Mouse (Mus musculus): ENCODE measurements around the gene Cracr2b. TPM values are rescaled to one million over a fixed set of nuclear protein-coding genes. Genes with fewer than 3 reads are reported as not detected.

The Cracr2b gene
- polyA plus RNA-seq, 1 experiment from 2014 or later = 40.8 TPM

GRCm38 (mm10) chr7:141428701-141429100 is 32.2 kb upstream of the Cracr2b start:
- H3K27ac ChIP-seq = no peak overlapping the region
- 46% methylated on average over 5 of the region's 5 CpGs for WGBS
- H3K36me3 ChIP-seq = peaks cover 25% of the 10 kb centered on the region
- peaks cover under 1% of the 10 kb centered on the region; the same call in 1 of the 2 replicates for H3K4me1 ChIP-seq
- no peak overlapping the region for H3K4me2 ChIP-seq
- H3K9me3 ChIP-seq = no peaks in the 10 kb centered on the region
- no peak overlapping the region for H3K4me3 ChIP-seq
- no peak for ATAC-seq (ENCODE audit: borderline replicate concordance, extremely low read depth, low FRiP score, low TSS enrichment)
- H3K27me3 ChIP-seq = no peaks in the 10 kb centered on the region
- no peak overlapping the region for H3K9ac ChIP-seq

- Histone ChIP-seq H3K4me2 (peak within 1 kb of the TSS; percentile 28), H3K27me3 (no peaks in the 10 kb centered on the region), H3K9ac (no peak within 1 kb of the TSS), H3K27ac (no peak within 1 kb of the TSS), H3K36me3 (peaks cover 27% of the 10 kb centered on the region), H3K4me1 (peaks cover 6% of the 10 kb centered on the region), H3K4me3 (no peak within 1 kb of the TSS), H3K9me3 (no peaks in the 10 kb centered on the region)
- ATAC-seq (ENCODE audit: borderline replicate concordance, extremely low read depth, low FRiP score, low TSS enrichment) = no peak; the same call in 1 of the 2 replicates
- WGBS = 6% methylated on average over 19 of the region's 19 CpGs
Measured at GRCm38 (mm10) chr7:141429310-141429709, 31.6 kb upstream of the Cracr2b start, which contains the start of gene Cend1. TSS of gene Cend1 (minus strand) at chr7:141429491.

- no peaks in the 10 kb centered on the region for H3K27me3 ChIP-seq
- ATAC-seq (ENCODE audit: borderline replicate concordance, extremely low read depth, low FRiP score, low TSS enrichment) = no peak
- no peak overlapping the region for H3K9ac ChIP-seq
- peaks cover 13% of the 10 kb centered on the region for H3K4me1 ChIP-seq
- no peak overlapping the region for H3K27ac ChIP-seq
- no peak overlapping the region for H3K4me2 ChIP-seq
- 58% methylated on average over 9 of the region's 9 CpGs for WGBS
- H3K9me3 ChIP-seq = no peaks in the 10 kb centered on the region
- peaks cover 27% of the 10 kb centered on the region for H3K36me3 ChIP-seq
- H3K4me3 ChIP-seq = no peak overlapping the region
Measured at GRCm38 (mm10) chr7:141429840-141430584, 30.9 kb upstream of the Cracr2b start.

GRCm38 (mm10) chr7:141430585-141431240 is 30.2 kb upstream of the Cracr2b start:
- WGBS = 88% methylated on average over 9 of the region's 9 CpGs
- Histone ChIP-seq H3K4me3 (no peak overlapping the region), H3K4me1 (peaks cover 19% of the 10 kb centered on the region), H3K4me2 (no peak overlapping the region), H3K27me3 (no peaks in the 10 kb centered on the region), H3K36me3 (peaks cover 27% of the 10 kb centered on the region), H3K9ac (no peak overlapping the region), H3K27ac (no peak overlapping the region), H3K9me3 (no peaks in the 10 kb centered on the region)
- ATAC-seq (ENCODE audit: borderline replicate concordance, extremely low read depth, low FRiP score, low TSS enrichment) = no peak

- peaks cover 25% of the 10 kb centered on the region for H3K4me1 ChIP-seq
- H3K36me3 ChIP-seq = peaks cover 27% of the 10 kb centered on the region
- no peak for ATAC-seq (ENCODE audit: borderline replicate concordance, extremely low read depth, low FRiP score, low TSS enrichment)
- H3K27me3 ChIP-seq = no peaks in the 10 kb centered on the region
- no peak overlapping the region for H3K4me2 ChIP-seq
- no peaks in the 10 kb centered on the region for H3K9me3 ChIP-seq
- WGBS = 93% methylated on average over 19 of the region's 19 CpGs
- no peak overlapping the region for H3K4me3 ChIP-seq
- H3K9ac ChIP-seq = no peak overlapping the region
- H3K27ac ChIP-seq = no peak overlapping the region
Measured at GRCm38 (mm10) chr7:141431434-141432185, 29.3 kb upstream of the Cracr2b start.

- WGBS = 74% methylated on average over 8 of the region's 8 CpGs
- H3K4me1 ChIP-seq = peaks cover 29% of the 10 kb centered on the region
- no peaks in the 10 kb centered on the region for H3K27me3 ChIP-seq
Measured at GRCm38 (mm10) chr7:141432186-141432611, 28.7 kb upstream of the Cracr2b start.

GRCm38 (mm10) chr7:141432741-141433516 is 28.0 kb upstream of the Cracr2b start:
- WGBS = 78% methylated on average over 6 of the region's 6 CpGs
- Histone ChIP-seq H3K4me3 (no peak overlapping the region), H3K9me3 (no peaks in the 10 kb centered on the region), H3K4me1 (peaks cover 32% of the 10 kb centered on the region), H3K4me2 (no peak overlapping the region), H3K36me3 (peaks cover 27% of the 10 kb centered on the region), H3K9ac (no peak overlapping the region), H3K27ac (no peak overlapping the region), H3K27me3 (no peaks in the 10 kb centered on the region)
- ATAC-seq (ENCODE audit: borderline replicate concordance, extremely low read depth, low FRiP score, low TSS enrichment) = no peak

More at GRCm38 (mm10) chr7:141432186-141432611, 28.7 kb upstream of the Cracr2b start:
- Histone ChIP-seq H3K4me3 (no peak overlapping the region), H3K27ac (no peak overlapping the region), H3K9ac (no peak overlapping the region), H3K36me3 (peaks cover 27% of the 10 kb centered on the region), H3K9me3 (no peaks in the 10 kb centered on the region), H3K4me2 (no peak overlapping the region)
- ATAC-seq (ENCODE audit: borderline replicate concordance, extremely low read depth, low FRiP score, low TSS enrichment) = no peak

GRCm38 (mm10) chr7:141433517-141434400 is 27.1 kb upstream of the Cracr2b start:
- Histone ChIP-seq H3K4me3 (peak overlapping the region; percentile 45), H3K27me3 (no peaks in the 10 kb centered on the region), H3K4me2 (peak overlapping the region; percentile 82), H3K9ac (peak overlapping the region; percentile 43), H3K9me3 (no peaks in the 10 kb centered on the region), H3K36me3 (peaks cover 33% of the 10 kb centered on the region), H3K4me1 (peaks cover 32% of the 10 kb centered on the region), H3K27ac (no peak overlapping the region)
- ATAC-seq (ENCODE audit: borderline replicate concordance, extremely low read depth, low FRiP score, low TSS enrichment) = no peak
- 67% methylated on average over 15 of the region's 15 CpGs for WGBS

GRCm38 (mm10) chr7:141434464-141434863 is 26.4 kb upstream of the Cracr2b start:
- Histone ChIP-seq H3K27ac (no peak overlapping the region), H3K9ac (peak overlapping the region; percentile 43)

GRCm38 (mm10) chr7:141435129-141435855 is 25.6 kb upstream of the Cracr2b start:
- Histone ChIP-seq H3K4me3 (peak overlapping the region; percentile 45), H3K4me2 (peak overlapping the region; percentile 82), H3K9me3 (no peaks in the 10 kb centered on the region), H3K9ac (peak overlapping the region; percentile 43), H3K27me3 (no peaks in the 10 kb centered on the region), H3K36me3 (peaks cover 44% of the 10 kb centered on the region), H3K27ac (no peak overlapping the region), H3K4me1 (peaks cover 32% of the 10 kb centered on the region)
- ATAC-seq (ENCODE audit: borderline replicate concordance, extremely low read depth, low FRiP score, low TSS enrichment) = no peak
- 4% methylated on average over 17 of the region's 17 CpGs for WGBS

More at GRCm38 (mm10) chr7:141434464-141434863, 26.4 kb upstream of the Cracr2b start:
- Histone ChIP-seq H3K9me3 (no peaks in the 10 kb centered on the region), H3K4me2 (peak overlapping the region; percentile 82), H3K27me3 (no peaks in the 10 kb centered on the region), H3K4me1 (peaks cover 32% of the 10 kb centered on the region), H3K36me3 (peaks cover 40% of the 10 kb centered on the region), H3K4me3 (peak overlapping the region; percentile 45)
- ATAC-seq (ENCODE audit: borderline replicate concordance, extremely low read depth, low FRiP score, low TSS enrichment) = no peak
- 13% methylated on average over 8 of the region's 8 CpGs for WGBS

Data from lung, embryonic 15.5 days (tissue).